Mouse (Mus musculus): Measurements from ENCODE around the gene Gadd45b. TPM values are rescaled to one million over a fixed set of nuclear protein-coding genes. Genes with fewer than 3 reads are reported as not detected.

Gadd45b gene
- total RNA-seq, 4 experiments from 2014 or later, result 17.4 to 22.9 (median 20.2) TPM

GRCm38 (mm10) chr10:80909375-80910162, 20.3 kb upstream of the Gadd45b start:
- no peak for DNase-seq (ENCODE audit: low spot score in 2 of 2)

GRCm38 (mm10) chr10:80911354-80911753, 18.5 kb upstream of the Gadd45b start:
- no peak for DNase-seq (ENCODE audit: low spot score in 2 of 2)

DNA sequence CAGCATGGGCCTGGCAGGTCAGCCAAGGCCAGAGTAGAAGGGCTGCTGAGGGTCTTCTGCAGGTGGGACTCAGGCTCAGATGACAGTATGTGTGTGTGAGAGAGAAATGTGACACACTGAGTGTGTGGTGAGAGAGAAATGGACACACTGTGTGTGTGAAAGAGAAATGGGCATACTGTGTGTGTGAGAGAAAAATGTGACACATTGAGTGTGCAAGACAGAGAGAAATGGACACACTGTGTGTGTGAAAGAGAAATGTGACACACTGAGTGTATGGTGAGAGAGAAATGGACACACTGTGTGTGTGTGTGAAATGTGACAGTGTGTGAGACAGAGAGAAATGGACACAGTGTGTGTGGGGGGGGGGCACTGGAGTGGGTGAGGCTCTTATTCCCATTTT, 18.0 kb upstream of the Gadd45b start:
- no peak for DNase-seq (ENCODE audit: low spot score in 2 of 2)

- no peak for DNase-seq (ENCODE audit: low spot score in 2 of 2)
Observed at GRCm38 (mm10) chr10:80913364-80914011, 16.4 kb upstream of the Gadd45b start.

DNA sequence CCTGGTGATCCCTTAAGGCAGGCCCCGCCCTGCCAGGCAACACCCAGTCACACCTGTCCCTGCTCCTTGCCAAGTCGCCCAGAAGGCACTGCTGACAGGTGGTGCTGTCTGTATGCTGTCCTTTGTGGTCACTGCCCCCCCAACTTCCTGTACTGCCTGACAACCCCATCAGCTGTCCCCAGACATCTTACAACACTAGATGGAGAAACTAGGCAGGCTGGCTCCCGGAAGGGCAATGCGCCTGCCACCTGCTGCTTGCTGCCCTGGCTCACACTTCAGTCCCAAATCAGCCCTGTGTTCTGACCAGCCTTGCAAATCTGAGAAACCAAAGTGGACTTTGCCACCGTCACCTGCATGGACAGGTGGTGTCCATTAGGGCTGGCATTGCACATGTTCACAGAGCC, 15.6 kb upstream of the Gadd45b start:
- no peak for DNase-seq (ENCODE audit: low spot score in 2 of 2)

- no peak for DNase-seq (ENCODE audit: low spot score in 2 of 2)
Observed at GRCm38 (mm10) chr10:80915260-80915659, 14.6 kb upstream of the Gadd45b start.

DNA sequence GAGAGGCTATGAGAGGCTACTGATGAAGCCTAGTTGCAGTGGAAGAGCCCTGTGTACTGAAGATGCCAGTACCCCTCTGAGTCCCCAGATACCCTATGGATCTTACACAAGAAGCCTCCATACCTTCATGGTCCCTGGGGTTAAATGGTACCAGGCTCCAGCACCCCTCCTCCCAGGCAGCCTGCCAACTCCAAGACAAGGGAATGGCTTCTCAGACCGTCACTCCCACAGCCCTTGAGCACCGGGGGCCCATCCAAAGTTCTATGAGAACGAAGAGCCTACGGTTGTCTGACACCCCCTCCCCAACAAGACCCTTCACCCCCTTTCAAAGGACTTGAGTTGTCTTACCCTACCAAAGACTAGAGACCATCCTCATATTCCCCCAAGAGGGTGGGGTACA, 14.1 kb upstream of the Gadd45b start:
- DNase-seq (ENCODE audit: low spot score in 2 of 2), result no peak

DNA sequence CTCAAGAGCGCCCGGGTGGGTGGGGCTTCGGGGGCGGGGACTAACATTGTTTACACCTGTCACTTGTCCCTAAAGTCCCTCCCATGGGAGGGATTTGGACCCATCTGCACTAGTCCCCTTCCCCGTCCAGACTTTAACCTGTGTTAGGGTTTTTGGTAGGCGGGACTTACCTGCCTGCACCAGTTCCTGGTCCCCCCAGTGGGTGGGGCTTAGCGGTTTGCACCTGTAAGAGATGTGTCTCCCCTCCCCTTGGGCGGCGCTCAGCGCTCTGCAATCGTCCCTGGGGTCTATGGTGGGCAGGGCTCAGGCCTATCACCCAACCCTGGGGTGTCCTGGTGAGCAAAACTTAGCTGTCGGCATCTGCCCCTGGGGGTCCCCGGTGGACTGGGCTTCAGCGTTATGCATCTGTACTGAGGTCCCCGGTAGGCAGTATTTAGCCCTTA, 12.5 kb upstream of the Gadd45b start:
- DNase-seq (ENCODE audit: low spot score in 2 of 2), result no peak

DNA sequence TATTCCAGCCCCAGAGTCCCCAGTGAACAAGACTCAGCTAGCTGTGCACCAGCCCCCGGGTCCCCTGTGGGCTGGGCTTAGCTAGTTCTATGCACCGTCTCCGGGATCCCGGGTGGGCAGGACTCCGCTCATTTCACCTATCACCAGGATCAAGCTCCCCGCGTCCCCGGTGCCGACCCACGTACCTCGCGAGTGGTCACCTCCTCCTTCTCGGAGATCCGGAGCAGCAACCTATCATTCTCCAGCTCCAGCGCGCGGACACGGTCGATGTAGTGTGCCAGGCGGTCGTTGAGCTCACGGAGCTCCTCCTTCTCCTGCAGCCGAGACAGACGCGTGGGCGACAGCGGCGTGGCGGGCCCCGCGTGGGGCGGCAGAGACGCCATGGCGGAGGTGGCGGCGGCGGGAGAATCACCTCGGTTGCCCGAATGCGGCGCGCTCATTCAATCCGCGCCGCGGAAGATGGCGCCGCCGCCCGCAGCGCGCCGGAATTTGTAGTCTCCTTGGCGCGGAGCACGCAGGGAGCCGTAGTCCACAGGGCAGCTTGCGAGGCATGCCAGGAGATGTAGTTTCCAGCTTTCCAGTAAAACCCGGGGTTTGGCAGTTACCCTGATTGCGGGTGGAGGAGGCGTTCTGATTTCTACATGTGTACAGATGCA, 12.0 kb upstream of the Gadd45b start, which contains the start of gene Lmnb2:
Gene Lmnb2 (minus strand): TSS at position 467 of the 656 bp plus-strand sequence.
- peak; percentile 77 to 79 for DNase-seq (ENCODE audit: low spot score in 2 of 2)

- no peak for DNase-seq (ENCODE audit: low spot score in 2 of 2)
Observed at GRCm38 (mm10) chr10:80921923-80922322, 8.0 kb upstream of the Gadd45b start.

DNA sequence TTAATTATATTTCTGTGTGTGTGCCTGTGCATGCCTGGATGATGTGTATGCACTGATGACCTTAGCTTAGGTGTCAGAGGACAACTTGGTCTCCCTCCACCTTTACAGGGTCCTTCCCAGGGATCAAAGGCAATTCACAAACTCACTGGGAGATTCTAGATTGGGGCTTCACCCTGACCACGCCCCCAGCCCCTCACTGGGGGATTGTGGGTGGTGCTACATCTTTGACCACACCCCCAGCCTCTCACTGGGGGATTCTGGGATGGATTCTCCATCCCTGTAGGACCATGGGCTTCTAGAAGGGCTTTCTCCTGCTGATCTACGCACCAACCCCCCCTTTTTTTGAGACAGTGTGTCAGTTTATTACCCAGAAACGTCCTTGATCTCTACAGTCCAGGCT, 4.4 kb upstream of the Gadd45b start:
- DNase-seq (ENCODE audit: low spot score in 2 of 2), result no peak

DNA sequence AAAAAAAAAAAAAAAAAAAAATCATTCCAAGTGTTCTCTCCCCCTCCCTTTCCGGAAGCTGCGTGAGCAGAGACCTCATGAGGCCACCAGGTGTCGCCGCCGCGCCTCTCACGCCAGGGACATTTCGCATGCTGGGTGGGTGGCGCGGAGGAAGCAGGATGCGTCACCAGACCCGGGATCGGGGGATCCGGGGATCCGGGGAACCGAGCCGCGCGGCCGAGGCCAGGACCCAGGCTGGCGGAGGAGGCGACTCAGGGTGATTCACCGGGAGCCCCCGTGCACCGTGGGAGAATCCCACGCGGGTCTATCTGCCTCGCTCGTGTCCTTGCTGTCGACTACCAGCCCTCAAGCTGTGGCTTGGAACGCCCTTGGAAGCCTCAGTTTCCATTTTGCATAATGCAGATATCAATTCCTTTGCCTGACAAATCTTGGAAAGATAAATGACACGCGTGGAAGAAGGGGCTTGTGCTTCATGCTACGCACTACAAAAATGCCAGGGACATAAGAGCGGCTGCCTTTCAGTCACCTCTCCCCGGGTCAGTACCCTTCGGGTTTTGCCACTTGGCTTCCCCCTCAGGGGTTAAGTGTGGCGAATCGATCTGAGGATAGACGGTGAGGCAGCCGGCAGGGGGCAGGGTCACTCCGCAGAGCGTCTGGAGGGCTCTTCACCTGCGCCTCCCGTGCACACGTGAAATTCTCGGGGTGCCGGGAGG, 1.1 kb upstream of the Gadd45b start:
- DNase-seq (ENCODE audit: low spot score in 2 of 2), result peak; percentile 88 to 93

DNA sequence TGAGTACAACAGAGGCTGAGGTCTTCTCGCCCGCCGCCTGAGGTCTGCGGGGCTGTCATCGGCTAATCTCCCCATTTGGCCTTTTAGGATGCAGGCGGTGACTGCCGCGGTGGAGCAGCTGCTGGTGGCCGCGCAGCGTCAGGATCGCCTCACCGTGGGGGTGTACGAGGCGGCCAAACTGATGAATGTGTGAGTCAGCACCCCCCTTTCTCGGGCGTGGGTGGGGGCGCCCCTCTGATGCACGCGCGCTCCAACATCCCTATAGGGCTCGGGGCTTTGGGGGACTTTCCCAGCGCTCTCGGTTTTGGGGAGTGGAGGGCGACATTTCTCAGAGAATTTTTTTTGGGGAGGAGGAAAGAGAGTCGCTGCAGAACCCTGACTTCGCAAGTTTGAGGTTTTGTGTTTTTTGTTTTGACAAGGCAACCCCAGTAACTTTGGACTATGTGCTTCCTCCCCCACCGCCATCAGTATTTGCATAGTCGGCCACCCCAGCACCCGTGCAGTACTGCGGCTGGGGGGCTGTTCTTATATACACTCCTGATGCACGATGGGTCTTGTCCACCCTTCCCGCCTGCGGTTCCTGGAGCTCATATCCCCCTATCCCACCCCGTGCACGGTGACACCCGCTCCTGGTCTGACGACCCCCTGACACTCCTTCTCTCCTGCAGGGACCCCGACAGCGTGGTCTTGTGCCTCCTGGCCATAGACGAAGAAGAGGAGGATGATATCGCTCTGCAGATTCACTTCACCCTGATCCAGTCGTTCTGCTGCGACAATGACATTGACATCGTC, 684 bp downstream of the Gadd45b start:
- peak in 1 of 2 experiments; percentile 56 for DNase-seq (ENCODE audit: low spot score in 2 of 2)

- DNase-seq (ENCODE audit: low spot score in 2 of 2), result no peak
Observed at GRCm38 (mm10) chr10:80931153-80931671, 1.3 kb downstream of the Gadd45b start.

GRCm38 (mm10) chr10:80931695-80932094, 1.8 kb downstream of the Gadd45b start:
- DNase-seq (ENCODE audit: low spot score in 2 of 2), result no peak

DNA sequence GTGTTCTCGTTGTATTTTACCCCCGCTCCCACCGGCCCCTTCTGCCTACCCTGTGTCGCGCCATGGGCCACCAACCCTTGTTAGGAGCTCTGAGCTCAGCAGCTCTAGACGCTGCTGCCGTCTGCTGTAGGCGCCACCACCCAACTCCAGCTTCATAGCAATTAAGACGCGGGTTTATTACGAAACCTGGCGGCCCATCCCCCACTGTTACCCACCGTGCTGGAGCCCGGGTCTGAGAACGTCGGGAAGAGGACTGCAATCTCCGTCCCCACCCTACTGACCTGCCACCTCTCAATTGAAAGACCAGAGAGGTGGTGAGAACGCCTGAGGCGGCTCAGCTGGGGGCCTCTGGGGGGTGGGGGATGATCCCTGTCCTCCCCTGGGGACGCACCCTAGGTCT, 2.3 kb downstream of the Gadd45b start:
- no peak for DNase-seq (ENCODE audit: low spot score in 2 of 2)

- DNase-seq (ENCODE audit: low spot score in 2 of 2), result no peak
Observed at GRCm38 (mm10) chr10:80932700-80933420, 3.0 kb downstream of the Gadd45b start.

- DNase-seq (ENCODE audit: low spot score in 2 of 2), result no peak
Observed at GRCm38 (mm10) chr10:80933421-80933979, 3.6 kb downstream of the Gadd45b start.
